Mouse (Mus musculus) stomach, postnatal 0 days (tissue): ENCODE measurements around the gene Rpl9-ps1.

Experiments
- CTCF ChIP-seq: IDR thresholded peaks from 2 replicates; pipeline ENCODE4 v1.5.1; 2016; ENCODE audit warnings: antibody characterized with exemption, low read depth, mild to moderate bottlenecking, moderate library complexity
- EP300 ChIP-seq: optimal IDR thresholded peaks from 2 replicates; pipeline ENCODE3; 2016; ENCODE audit warnings: antibody characterized with exemption

- TF ChIP-seq CTCF, result no peak
- no peak for TF ChIP-seq EP300
Observed at GRCm38 (mm10) chr11:83616586-83616985, 28.8 kb downstream of the Rpl9-ps1 start.
